Mouse (Mus musculus) forebrain, embryonic 11.5 days (tissue): ENCODE measurements around the gene Gm44579. TPM values are rescaled to one million over a fixed set of nuclear protein-coding genes. Genes with fewer than 3 reads are reported as not detected.
A peak's percentile ranks its signal among the peaks of the same experiment; 100 is the strongest.

ENCODE experiments used
- ATAC-seq: fragments of 200-750 bp; cut with Nextera tagmentation; replicated peaks from 2 replicates; pipeline ENCODE4 v1.8.0; 2017; ENCODE audit warnings: moderate TSS enrichment; ENCODE audit not compliant: low FRiP score
- DNase-seq: peaks from one replicate; pipeline ENCODE4 v3.0.0-alpha.2; 2017; ENCODE audit warnings: low spot score
- H3K27ac ChIP-seq: fragments of 300-500 bp; sonication (generic); 2 replicates; pipeline ENCODE4 v1.5.1; 2014; ENCODE audit warnings: low read depth, low read length
- H3K27me3 ChIP-seq: fragments of 300-500 bp; sonication (generic); 2 replicates; pipeline ENCODE4 v1.6.1; 2014; ENCODE audit warnings: mild to moderate bottlenecking, low read length, mixed read lengths; ENCODE audit not compliant: control insufficient read depth, insufficient read depth
- H3K36me3 ChIP-seq: fragments of 300-500 bp; sonication (generic); 2 replicates; pipeline ENCODE4 v1.6.1; 2014; ENCODE audit warnings: mild to moderate bottlenecking, low read length, moderate library complexity, mixed read lengths; ENCODE audit not compliant: control insufficient read depth, insufficient read depth
- H3K4me1 ChIP-seq: fragments of 300-500 bp; sonication (generic); replicated peaks from 2 replicates; pipeline ENCODE4 v1.6.1; 2014; ENCODE audit warnings: low read length, mixed read lengths; ENCODE audit not compliant: control insufficient read depth, insufficient read depth
- H3K4me2 ChIP-seq: fragments of 300-500 bp; sonication (generic); 2 replicates; pipeline ENCODE4 v1.6.1; 2014; ENCODE audit warnings: low read depth, mild to moderate bottlenecking, low read length, moderate library complexity, mixed read lengths; ENCODE audit not compliant: severe bottlenecking
- H3K4me3 ChIP-seq: fragments of 300-500 bp; sonication (generic); 2 replicates; pipeline ENCODE4 v1.5.1; 2014; ENCODE audit warnings: low read depth, low read length
- H3K9ac ChIP-seq: fragments of 300-500 bp; sonication (generic); 2 replicates; pipeline ENCODE4 v1.6.1; 2014; ENCODE audit warnings: low read length
- H3K9me3 ChIP-seq: fragments of 300-500 bp; sonication (generic); 2 replicates; pipeline ENCODE4 v1.6.1; 2016; ENCODE audit warnings: low read length, mixed read lengths; ENCODE audit not compliant: control insufficient read depth
- WGBS: fragments of 180-500 bp; shearing (Covaris S2); extraction: QIAGEN DNeasy Blood & Tissue Kit; methylation state at CpG from one replicate; pipeline ENCODE4 v1.1.7; 2014; 5-methylcytosine and 5-hydroxymethylcytosine counted together
- polyA plus RNA-seq: library from polyadenylated mRNA; unstranded; fragments of >200 nt; fragmentation: Nextera tagmentation; extraction: Ambion mirVana; gene quantifications from 2 replicates; pipeline ENCODE4 v1.2.1, GENCODE M21; 2014

The Gm44579 gene
- polyA plus RNA-seq, 1 experiment from 2014 or later = not detected

GRCm38 (mm10) chr15:98152916-98153315 lies 67.9 kb downstream of the Gm44579 start:
- Histone ChIP-seq H3K9me3 (no peaks in the 10 kb centered on the region), H3K4me1 (no peaks in the 10 kb centered on the region), H3K4me3 (no peak overlapping the region), H3K4me2 (no peak overlapping the region), H3K36me3 (no peaks in the 10 kb centered on the region), H3K27ac (no peak overlapping the region), H3K9ac (no peak overlapping the region), H3K27me3 (no peaks in the 10 kb centered on the region)
- 64% methylated on average over 7 of the region's 7 CpGs for WGBS
- DNase-seq (no peak), ATAC-seq (no peak)

- Histone ChIP-seq H3K27me3 (no peaks in the 10 kb centered on the region), H3K4me1 (peaks cover 3% of the 10 kb centered on the region; the same call in 1 of the 2 replicates), H3K9ac (no peak overlapping the region), H3K4me2 (no peak overlapping the region), H3K9me3 (no peaks in the 10 kb centered on the region), H3K27ac (no peak overlapping the region), H3K4me3 (no peak overlapping the region), H3K36me3 (no peaks in the 10 kb centered on the region)
- WGBS = 81% methylated on average over 10 of the region's 10 CpGs
- DNase-seq = no peak
- ATAC-seq = no peak
Measured at GRCm38 (mm10) chr15:98149166-98149602, 71.6 kb downstream of the Gm44579 start.

- no peak for ATAC-seq
- Histone ChIP-seq H3K27ac (no peak overlapping the region), H3K4me2 (no peak overlapping the region), H3K4me1 (peaks cover 3% of the 10 kb centered on the region; the same call in 1 of the 2 replicates), H3K9me3 (no peaks in the 10 kb centered on the region), H3K4me3 (no peak overlapping the region), H3K27me3 (no peaks in the 10 kb centered on the region), H3K36me3 (no peaks in the 10 kb centered on the region), H3K9ac (no peak overlapping the region)
- 92% methylated on average over 3 of the region's 3 CpGs for WGBS
- no peak for DNase-seq
Measured at GRCm38 (mm10) chr15:98148356-98148755, 72.4 kb downstream of the Gm44579 start.

GRCm38 (mm10) chr15:98145559-98146181 lies 75.1 kb downstream of the Gm44579 start:
- Histone ChIP-seq H3K4me1 (peaks cover 3% of the 10 kb centered on the region; the same call in 1 of the 2 replicates), H3K9ac (peak overlapping the region; percentile 91), H3K4me2 (peak overlapping the region; percentile 92), H3K4me3 (peak overlapping the region; percentile 94), H3K9me3 (no peaks in the 10 kb centered on the region), H3K27ac (0 out of 2 replicates have a peak overlapping the region, but pooled peaks have one; percentile 6), H3K27me3 (no peaks in the 10 kb centered on the region), H3K36me3 (no peaks in the 10 kb centered on the region)
- peak; percentile 97 for DNase-seq
- peak; percentile 97 for ATAC-seq
- 1% methylated on average over 38 of the region's 38 CpGs for WGBS

GRCm38 (mm10) chr15:98144861-98145507 lies 75.8 kb downstream of the Gm44579 start:
- Histone ChIP-seq H3K36me3 (no peaks in the 10 kb centered on the region), H3K9me3 (no peaks in the 10 kb centered on the region), H3K4me2 (peak overlapping the region; percentile 92), H3K27me3 (no peaks in the 10 kb centered on the region), H3K4me3 (peak overlapping the region; percentile 94), H3K27ac (0 out of 2 replicates have a peak overlapping the region, but pooled peaks have one; percentile 6), H3K4me1 (peaks cover 3% of the 10 kb centered on the region; the same call in 1 of the 2 replicates), H3K9ac (peak overlapping the region; percentile 91)
- peak; percentile 67; the same call in 1 of the 2 replicates for ATAC-seq
- DNase-seq = no peak
- under 1% methylated on average over 36 of the region's 36 CpGs for WGBS

- ATAC-seq = no peak
- H3K4me3 ChIP-seq = no peak overlapping the region
- WGBS = 86% methylated on average over 9 of the region's 10 CpGs
Measured at GRCm38 (mm10) chr15:98142515-98142914, 78.3 kb downstream of the Gm44579 start.

GRCm38 (mm10) chr15:98140809-98141208 lies 80.0 kb downstream of the Gm44579 start:
- Histone ChIP-seq H3K9me3 (no peaks in the 10 kb centered on the region), H3K4me2 (no peak overlapping the region), H3K36me3 (no peaks in the 10 kb centered on the region; the same call in 1 of the 2 replicates), H3K4me1 (peaks cover 3% of the 10 kb centered on the region; the same call in 1 of the 2 replicates), H3K27me3 (no peaks in the 10 kb centered on the region), H3K4me3 (no peak overlapping the region), H3K9ac (no peak overlapping the region), H3K27ac (no peak overlapping the region)
- 94% methylated on average over 5 of the region's 5 CpGs for WGBS
- ATAC-seq (no peak), DNase-seq (no peak)

More at GRCm38 (mm10) chr15:98142515-98142914, 78.3 kb downstream of the Gm44579 start:
- no peaks in the 10 kb centered on the region for H3K27me3 ChIP-seq
- no peak for DNase-seq
- H3K9me3 ChIP-seq = no peaks in the 10 kb centered on the region
- H3K4me1 ChIP-seq = peaks cover 3% of the 10 kb centered on the region; the same call in 1 of the 2 replicates
- no peak overlapping the region for H3K9ac ChIP-seq
- no peaks in the 10 kb centered on the region; the same call in 1 of the 2 replicates for H3K36me3 ChIP-seq
- no peak overlapping the region for H3K27ac ChIP-seq
- H3K4me2 ChIP-seq = no peak overlapping the region

- Histone ChIP-seq H3K27me3 (no peaks in the 10 kb centered on the region), H3K36me3 (no peaks in the 10 kb centered on the region; the same call in 1 of the 2 replicates), H3K4me1 (peaks cover 1% of the 10 kb centered on the region; the same call in 1 of the 2 replicates), H3K27ac (no peak overlapping the region), H3K9me3 (no peaks in the 10 kb centered on the region), H3K4me3 (no peak overlapping the region), H3K4me2 (no peak overlapping the region), H3K9ac (no peak overlapping the region)
- DNase-seq (no peak), ATAC-seq (no peak)
- 86% methylated on average over 7 of the region's 7 CpGs for WGBS
Measured at GRCm38 (mm10) chr15:98139763-98140162, 81.0 kb downstream of the Gm44579 start.
